Mouse (Mus musculus): Measurements from ENCODE around the gene Etfb. TPM values are rescaled to one million over a fixed set of nuclear protein-coding genes. Genes with fewer than 3 reads are reported as not detected.

Etfb gene
- total and polyA plus RNA-seq, 3 experiments = 177 to 186 TPM; not detected in 1

DNA sequence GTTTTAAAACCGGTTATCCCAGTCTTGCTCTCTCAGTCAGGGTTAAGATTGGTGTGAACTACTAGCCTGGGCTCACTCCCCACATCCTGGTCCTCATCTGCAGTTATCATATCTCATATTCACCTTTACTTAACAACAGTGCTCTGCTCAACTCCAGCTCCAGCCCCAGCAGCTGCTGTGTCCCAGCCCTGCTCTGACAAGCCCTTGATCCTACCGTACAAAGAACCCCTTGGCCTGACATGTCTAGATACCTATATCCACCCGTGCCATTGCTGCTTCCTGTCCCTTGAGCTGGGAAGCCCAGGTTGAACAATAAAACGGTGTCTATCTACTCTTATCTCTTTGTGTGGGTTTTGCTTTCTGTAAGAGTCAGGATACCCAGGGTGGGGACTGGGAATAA is 14.4 kb upstream of the Etfb start:
- H3K4me1 ChIP-seq (ENCODE audit: control insufficient read depth in 1 of 2, insufficient read depth in 2 of 2, low read length in 2 of 2) = no peaks in the 10 kb centered on the region
- no peaks in the 10 kb centered on the region for H3K79me2 ChIP-seq (ENCODE audit: control insufficient read depth, insufficient read depth, low read length, poor library complexity)
- TF ChIP-seq ZC3H11A (IDR thresholded peaks at IDR 0.05; ENCODE audit: low read depth, low read length) (no peak), GABPA (IDR thresholded peaks at IDR 0.05; ENCODE audit: low read depth, low read length) (no peak), MYC (IDR thresholded peaks at IDR 0.05; ENCODE audit: low read depth, low read length) (no peak), MXI1 (IDR thresholded peaks at IDR 0.05; ENCODE audit: low read depth, low read length) (no peak), KAT2A (conservative IDR thresholded peaks at IDR 0.05; ENCODE audit: low read depth, low read length) (no peak), TAL1 (IDR thresholded peaks at IDR 0.05; ENCODE audit: low read length) (no peak), GATA1 (IDR thresholded peaks at IDR 0.05; ENCODE audit: low read depth, low read length) (no peak), POLR2AphosphoS5 (IDR thresholded peaks at IDR 0.05; ENCODE audit: borderline replicate concordance, low read depth, low read length) (no peak), USF2 (IDR thresholded peaks at IDR 0.05; ENCODE audit: borderline replicate concordance in 1 of 2, insufficient read depth in 1 of 2, low read depth in 1 of 2, low read length in 2 of 2) (no peak), CTCF (IDR thresholded peaks at IDR 0.05 in 2 of 3, conservative IDR thresholded peaks at IDR 0.05 in 1 of 3; ENCODE audit: control insufficient read depth in 1 of 3, insufficient read depth in 1 of 3, low read depth in 2 of 3, low read length in 3 of 3, poor library complexity in 1 of 3, severe bottlenecking in 1 of 3) (no peak), ZNF384 (IDR thresholded peaks at IDR 0.05; ENCODE audit: low read depth, low read length) (no peak), RCOR1 (IDR thresholded peaks at IDR 0.05; ENCODE audit: low read depth, low read length) (no peak), POLR2A (IDR thresholded peaks at IDR 0.05; ENCODE audit: control insufficient read depth in 1 of 2, insufficient read depth in 1 of 2, low read depth in 1 of 2, low read length in 2 of 2, poor library complexity in 1 of 2) (no peak), MAFK (IDR thresholded peaks at IDR 0.05; ENCODE audit: borderline replicate concordance, low read depth, low read length) (no peak), RAD21 (IDR thresholded peaks at IDR 0.05; ENCODE audit: low read depth, low read length) (no peak), TCF12 (IDR thresholded peaks at IDR 0.05; ENCODE audit: low read depth, low read length) (no peak), HCFC1 (IDR thresholded peaks at IDR 0.05; ENCODE audit: low read depth, low read length) (no peak), ETS1 (IDR thresholded peaks at IDR 0.05; ENCODE audit: low read depth, low read length) (no peak), ZKSCAN1 (IDR thresholded peaks at IDR 0.05; ENCODE audit: low read depth, low read length) (no peak), ZMIZ1 (IDR thresholded peaks at IDR 0.05; ENCODE audit: low read depth, low read length) (no peak)
- peaks cover 0 to 3% of the 10 kb centered on the region in 2 experiments; a peak in 2 of 4 replicates for H3K27me3 ChIP-seq (ENCODE audit: control insufficient read depth in 1 of 2, insufficient read depth in 2 of 2, low read length in 2 of 2)
- H3K9me3 ChIP-seq (replicated peaks; ENCODE audit: insufficient read depth, low read length) = no peaks in the 10 kb centered on the region
- no peak overlapping the region for H3K4me3 ChIP-seq (ENCODE audit: control insufficient read depth in 1 of 2, insufficient read depth in 1 of 2, low read depth in 2 of 2, low read length in 2 of 2)
- no peak for DNase-seq (ENCODE audit: low read depth, low spot score)
- H3K27ac ChIP-seq (ENCODE audit: control insufficient read depth, low read depth, low read length) = no peak overlapping the region
- no peaks in the 10 kb centered on the region for H3K36me3 ChIP-seq (ENCODE audit: control insufficient read depth in 1 of 2, insufficient read depth in 2 of 2, low read length in 2 of 2)
- H3K9ac ChIP-seq (ENCODE audit: control insufficient read depth, low read depth, low read length, poor library complexity, severe bottlenecking) = no peak overlapping the region

- H3K36me3 ChIP-seq (ENCODE audit: control insufficient read depth in 1 of 2, insufficient read depth in 2 of 2, low read length in 2 of 2) = no peaks in the 10 kb centered on the region
- H3K27ac ChIP-seq (ENCODE audit: control insufficient read depth, low read depth, low read length) = no peak overlapping the region
- H3K9ac ChIP-seq (ENCODE audit: control insufficient read depth, low read depth, low read length, poor library complexity, severe bottlenecking) = no peak overlapping the region
- TF ChIP-seq ZMIZ1 (IDR thresholded peaks at IDR 0.05; ENCODE audit: low read depth, low read length) (no peak), GATA1 (IDR thresholded peaks at IDR 0.05; ENCODE audit: low read depth, low read length) (no peak), CHD2 (IDR thresholded peaks at IDR 0.05; ENCODE audit: low read length) (no peak), ELF1 (IDR thresholded peaks at IDR 0.05; ENCODE audit: low read depth, low read length) (no peak), USF1 (IDR thresholded peaks at IDR 0.05; ENCODE audit: low read depth, low read length) (no peak), NRF1 (IDR thresholded peaks at IDR 0.05; ENCODE audit: insufficient read depth, low read depth, low read length, poor library complexity, severe bottlenecking) (no peak), RCOR1 (IDR thresholded peaks at IDR 0.05; ENCODE audit: low read depth, low read length) (no peak), MYB (IDR thresholded peaks at IDR 0.05; ENCODE audit: low read depth, low read length) (no peak), ETS1 (IDR thresholded peaks at IDR 0.05; ENCODE audit: low read depth, low read length) (no peak), TAL1 (IDR thresholded peaks at IDR 0.05; ENCODE audit: low read length) (no peak), JUND (IDR thresholded peaks at IDR 0.05; ENCODE audit: low read depth, low read length) (no peak), CTCF (IDR thresholded peaks at IDR 0.05 in 2 of 3, conservative IDR thresholded peaks at IDR 0.05 in 1 of 3; ENCODE audit: control insufficient read depth in 1 of 3, insufficient read depth in 1 of 3, low read depth in 2 of 3, low read length in 3 of 3, poor library complexity in 1 of 3, severe bottlenecking in 1 of 3) (no peak), POLR2AphosphoS5 (IDR thresholded peaks at IDR 0.05; ENCODE audit: borderline replicate concordance, low read depth, low read length) (no peak)
- no peak for DNase-seq (ENCODE audit: low read depth, low spot score)
- no peak overlapping the region for H3K4me3 ChIP-seq (ENCODE audit: control insufficient read depth in 1 of 2, insufficient read depth in 1 of 2, low read depth in 2 of 2, low read length in 2 of 2)
- peaks cover 0 to 3% of the 10 kb centered on the region in 2 experiments; a peak in 2 of 4 replicates for H3K27me3 ChIP-seq (ENCODE audit: control insufficient read depth in 1 of 2, insufficient read depth in 2 of 2, low read length in 2 of 2)
- H3K9me3 ChIP-seq (replicated peaks; ENCODE audit: insufficient read depth, low read length) = no peaks in the 10 kb centered on the region
- H3K79me2 ChIP-seq (ENCODE audit: control insufficient read depth, insufficient read depth, low read length, poor library complexity) = no peaks in the 10 kb centered on the region
- H3K4me1 ChIP-seq (ENCODE audit: control insufficient read depth in 1 of 2, insufficient read depth in 2 of 2, low read length in 2 of 2) = no peaks in the 10 kb centered on the region
These were observed 11.0 kb upstream of the Etfb start for GRCm38 (mm10) chr7:43432891-43433290.
